Mouse (Mus musculus) adrenal gland, postnatal 10 days (tissue): Measurements from ENCODE around the gene Il6. TPM values are rescaled to one million over a fixed set of nuclear protein-coding genes. Genes with fewer than 3 reads are reported as not detected.
"Not testable (repeated sequence)": the region's sequence is repeated elsewhere in the genome, so short reads cannot be mapped to it uniquely, and the experiment has no call there.

Experiments
- DNase-seq: peaks from one replicate; pipeline ENCODE4 v3.0.0; 2021; ENCODE audit warnings: mixed read lengths
- long read RNA-seq, 2 experiments: library from polyadenylated mRNA; stranded (forward); transcript quantifications; one replicate each; pipeline ENCODE4 v2.0.0; 2021
- total RNA-seq, 2 experiments: library from RNA; stranded (reverse); gene quantifications; 2 replicates each; pipeline ENCODE4 v1.2.3; 2021

The Il6 gene
- total RNA-seq: not detected
- long read RNA-seq, experiment 1: 0 reads
- long read RNA-seq, experiment 2: 0 reads

- peak; percentile 92 for DNase-seq
Measured at GRCm38 (mm10) chr5:30012726-30013503, at the start of gene Il6. Gene Il6 (plus strand): TSS chr5:30013114.

GRCm38 (mm10) chr5:29963488-29963887 is 49.4 kb upstream of the Il6 start:
- no peak for DNase-seq

GRCm38 (mm10) chr5:29970212-29970611 is 42.7 kb upstream of the Il6 start:
- DNase-seq: no peak

- no peak for DNase-seq
Measured at GRCm38 (mm10) chr5:29972796-29973195, 40.1 kb upstream of the Il6 start.

GRCm38 (mm10) chr5:29973533-29973932 is 39.4 kb upstream of the Il6 start:
- DNase-seq: no peak

GRCm38 (mm10) chr5:29974115-29974514 is 38.8 kb upstream of the Il6 start:
- no peak for DNase-seq

GRCm38 (mm10) chr5:29993583-29993982 is 19.3 kb upstream of the Il6 start:
- DNase-seq: no peak

GRCm38 (mm10) chr5:29994344-29994743 is 18.6 kb upstream of the Il6 start:
- no peak for DNase-seq

GRCm38 (mm10) chr5:29997351-29997750 is 15.6 kb upstream of the Il6 start:
- DNase-seq: no peak

- no peak for DNase-seq
Measured at GRCm38 (mm10) chr5:30000921-30001320, 12.0 kb upstream of the Il6 start.

- DNase-seq: peak; percentile 27
Measured at GRCm38 (mm10) chr5:30014580-30014979, 1.7 kb downstream of the Il6 start.

- not testable (repeated sequence) for DNase-seq
Measured at GRCm38 (mm10) chr5:30035862-30036261, 22.9 kb downstream of the Il6 start.

- DNase-seq: not testable (repeated sequence)
Measured at GRCm38 (mm10) chr5:30037111-30037510, 24.2 kb downstream of the Il6 start.

- DNase-seq: not testable (repeated sequence)
Measured at GRCm38 (mm10) chr5:30039324-30039723, 26.4 kb downstream of the Il6 start.

GRCm38 (mm10) chr5:30039841-30040240 is 26.9 kb downstream of the Il6 start:
- DNase-seq: not testable (repeated sequence)

GRCm38 (mm10) chr5:30058216-30058731 is 45.4 kb downstream of the Il6 start:
- DNase-seq: no peak

- DNase-seq: not testable (repeated sequence)
Measured at GRCm38 (mm10) chr5:30059607-30060006, 46.7 kb downstream of the Il6 start.

- DNase-seq: no peak
Measured at GRCm38 (mm10) chr5:30067726-30068125, 54.8 kb downstream of the Il6 start.

Other genes starting within 250 kb of the Il6 start
- gene Tyms, start 60.5 kb downstream of the Il6 start, total RNA-seq: 10 to 100 TPM; 44.9 to 52.1 TPM
- under 1 TPM; 0.12 to 0.30 TPM for gene Garem2, start 92.0 kb downstream of the Il6 start, total RNA-seq
- not detected for gene 3110082J24Rik, start 93.0 kb downstream of the Il6 start, total RNA-seq
- gene Hadha, start 142.0 kb downstream of the Il6 start, total RNA-seq: 100 to 1,000 TPM; 921 to 997 TPM
- 1,000 to 10,000 TPM; 1,471 to 1,600 TPM for gene Hadhb, start 142.1 kb downstream of the Il6 start, total RNA-seq
- under 1 TPM; 0.30 to 0.58 TPM for gene Adgrf3, start 192.6 kb downstream of the Il6 start, total RNA-seq
- gene Selenoi, start 219.5 kb downstream of the Il6 start, total RNA-seq: 10 to 100 TPM; 20.4 to 20.7 TPM